Mouse (Mus musculus) embryonic fibroblast, embryonic 13.5 days (primary cell): ENCODE data around the gene Cbln3. TPM values are rescaled to one million over a fixed set of nuclear protein-coding genes. Genes with fewer than 3 reads are reported as not detected.

ENCODE experiments used
- H3K27ac ChIP-seq: 2 replicates; pipeline ENCODE4 v1.5.1; 2012; ENCODE audit warnings: low read length, control low read depth, inconsistent platforms; ENCODE audit not compliant: insufficient read depth
- H3K4me1 ChIP-seq: 2 replicates; pipeline ENCODE4 v1.6.1; 2011; ENCODE audit warnings: low read length; ENCODE audit not compliant: control insufficient read depth, insufficient read depth
- H3K4me3 ChIP-seq: 2 replicates; pipeline ENCODE4 v1.5.1; 2011; ENCODE audit warnings: mild to moderate bottlenecking, control low read depth, low read length; ENCODE audit not compliant: insufficient read depth
- CTCF ChIP-seq: IDR thresholded peaks from 2 replicates; pipeline ENCODE4 v1.5.1; 2011; ENCODE audit warnings: mild to moderate bottlenecking, control low read depth, low read length, moderate library complexity, borderline replicate concordance; ENCODE audit not compliant: insufficient read depth
- POLR2A ChIP-seq: IDR thresholded peaks from 2 replicates; pipeline ENCODE4 v1.6.1; 2011; ENCODE audit warnings: low read depth, mild to moderate bottlenecking, control low read depth, low read length, moderate library complexity
- polyA plus RNA-seq: library from polyadenylated mRNA; stranded (reverse); fragments of >200 nt; gene quantifications from 2 replicates; pipeline ENCODE4 v1.2.4, GENCODE M21; 2011; ENCODE audit warnings: low read depth; ENCODE audit not compliant: missing spikeins, insufficient read length

Cbln3 gene
- polyA plus RNA-seq, 1 experiment: 0.35 TPM

- Histone ChIP-seq H3K4me3 (no peak overlapping the region), H3K27ac (no peak overlapping the region), H3K4me1 (peaks cover 3% of the 10 kb centered on the region; the same call in 1 of the 2 replicates)
- no peak for TF ChIP-seq CTCF
- no peak for TF ChIP-seq POLR2A
Observed at GRCm38 (mm10) chr14:55882171-55882641, 2.0 kb downstream of the Cbln3 start.

GRCm38 (mm10) chr14:55880982-55881381 lies 3.2 kb downstream of the Cbln3 start:
- TF ChIP-seq CTCF: no peak
- no peak for TF ChIP-seq POLR2A
- Histone ChIP-seq H3K4me3 (no peak overlapping the region), H3K4me1 (peaks cover 3% of the 10 kb centered on the region; the same call in 1 of the 2 replicates), H3K27ac (no peak overlapping the region)

- Histone ChIP-seq H3K27ac (no peak overlapping the region), H3K4me1 (peaks cover 3% of the 10 kb centered on the region; the same call in 1 of the 2 replicates), H3K4me3 (no peak overlapping the region)
- TF ChIP-seq POLR2A: no peak
- TF ChIP-seq CTCF: peak; percentile 70; the same call in 1 of the 2 replicates
Observed at GRCm38 (mm10) chr14:55879623-55880022, 4.6 kb downstream of the Cbln3 start.

GRCm38 (mm10) chr14:55878316-55878940 lies 5.8 kb downstream of the Cbln3 start:
- Histone ChIP-seq H3K27ac (no peak overlapping the region), H3K4me1 (no peaks in the 10 kb centered on the region), H3K4me3 (no peak overlapping the region)

GRCm38 (mm10) chr14:55877469-55878315 lies 6.5 kb downstream of the Cbln3 start:
- TF ChIP-seq CTCF (no peak), POLR2A (no peak)
- Histone ChIP-seq H3K4me3 (no peak overlapping the region), H3K27ac (no peak overlapping the region), H3K4me1 (no peaks in the 10 kb centered on the region)

More at GRCm38 (mm10) chr14:55878316-55878940, 5.8 kb downstream of the Cbln3 start:
- TF ChIP-seq POLR2A (no peak), CTCF (no peak)

GRCm38 (mm10) chr14:55873714-55874683 lies 10.2 kb downstream of the Cbln3 start:
- Histone ChIP-seq H3K4me3 (no peak overlapping the region), H3K4me1 (no peaks in the 10 kb centered on the region), H3K27ac (no peak overlapping the region)
- TF ChIP-seq CTCF (peak; percentile 89), POLR2A (no peak)

GRCm38 (mm10) chr14:55873242-55873713 lies 10.9 kb downstream of the Cbln3 start:
- Histone ChIP-seq H3K4me1 (no peaks in the 10 kb centered on the region), H3K4me3 (no peak overlapping the region), H3K27ac (no peak overlapping the region)
- TF ChIP-seq POLR2A: no peak
- no peak for TF ChIP-seq CTCF

- Histone ChIP-seq H3K4me1 (no peaks in the 10 kb centered on the region), H3K27ac (no peak overlapping the region), H3K4me3 (no peak overlapping the region)
- TF ChIP-seq POLR2A: no peak
- TF ChIP-seq CTCF: no peak
Observed at GRCm38 (mm10) chr14:55872551-55872950, 11.6 kb downstream of the Cbln3 start.

- no peak for TF ChIP-seq POLR2A
- no peak for TF ChIP-seq CTCF
- Histone ChIP-seq H3K4me1 (no peaks in the 10 kb centered on the region), H3K4me3 (no peak overlapping the region), H3K27ac (no peak overlapping the region)
Observed at GRCm38 (mm10) chr14:55872039-55872438, 12.2 kb downstream of the Cbln3 start.
